Mouse (Mus musculus) adrenal gland, adult 2 months (tissue): ENCODE data around the gene Ncdn. TPM values are rescaled to one million over a fixed set of nuclear protein-coding genes. Genes with fewer than 3 reads are reported as not detected.

Experiments
- DNase-seq: peaks from one replicate; pipeline ENCODE4 v3.0.0; 2021
- long read RNA-seq: library from polyadenylated mRNA; stranded (forward); transcript quantifications from one replicate; pipeline ENCODE4 v2.0.0, GENCODE M21; 2021
- polyA plus RNA-seq: library from polyadenylated mRNA; depleted of rRNA; stranded (reverse); fragments of >200 nt; gene quantifications from 2 replicates; pipeline ENCODE4 v1.2.3, GENCODE M21; 2012; rRNA removed
- total RNA-seq, 2 experiments: library from RNA; stranded (reverse); gene quantifications; 2 replicates each; pipeline ENCODE4 v1.2.3; 2021

Ncdn gene
- total RNA-seq (10 to 100 TPM; 32.4 to 36.4 TPM), polyA plus RNA-seq (66.6 and 82.2 TPM in 2 replicates)
- long read RNA-seq, transcript Ncdn-201 (7 exons, 3,681 nt): major isoform, 19 of 46 reads
- long read RNA-seq, partial matches to known transcripts: 18 of 46 reads
- long read RNA-seq, other reads (novel, unspliced or antisense): 6 of 46 reads

DNA sequence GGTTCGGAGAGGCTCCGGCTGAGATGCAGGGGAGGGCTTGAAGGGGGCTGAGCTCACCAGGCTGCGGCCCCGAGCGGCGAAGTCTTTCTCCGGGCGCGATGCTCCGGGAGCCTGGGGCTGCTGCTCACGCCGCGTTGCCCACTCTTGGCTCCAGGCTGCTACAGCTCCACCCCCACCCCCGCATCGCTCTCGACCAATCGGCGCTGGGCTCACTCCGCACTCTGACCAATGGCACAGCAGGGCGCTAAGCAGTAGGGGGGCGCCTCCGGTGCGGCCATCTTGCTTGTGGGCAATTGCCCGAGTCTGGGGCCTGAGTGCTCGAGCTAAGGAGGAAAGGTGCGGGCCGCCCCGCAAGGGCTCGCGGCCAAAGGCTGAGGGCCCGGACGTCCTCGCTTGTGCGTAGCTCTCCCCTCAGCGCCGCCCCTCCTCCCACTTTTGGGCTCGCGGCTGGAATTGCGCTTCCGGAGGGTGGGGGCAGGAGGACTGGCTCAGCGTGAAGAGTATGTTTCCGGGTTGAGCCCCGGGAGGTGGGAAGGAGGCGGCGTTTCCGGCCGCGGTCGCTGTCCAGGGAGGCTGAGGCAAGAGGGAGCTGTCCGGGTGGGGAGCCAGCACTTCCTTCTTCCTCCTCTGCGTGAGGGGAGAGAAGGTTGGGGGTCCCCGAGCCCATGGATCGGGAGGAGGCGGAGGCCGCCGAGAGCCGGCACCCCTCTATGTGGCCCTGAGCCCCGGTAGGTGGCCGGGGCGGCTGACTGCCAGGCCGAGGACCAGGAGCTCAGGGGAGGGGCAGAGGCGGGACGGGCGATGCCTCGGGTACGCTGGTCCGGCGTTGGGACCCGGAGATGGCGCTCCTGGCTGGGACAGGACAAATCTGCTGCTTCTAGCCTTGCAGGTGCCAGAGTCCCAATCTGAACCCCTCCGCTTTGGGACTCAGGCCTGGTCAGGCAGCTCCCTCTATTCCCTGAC, at the start of gene Ncdn, which contains the start of gene AU040320:
TSS of gene Ncdn (minus strand) at position 171 of the 963 bp plus-strand sequence.
TSS of gene AU040320 (plus strand) at position 277 of the 963 bp plus-strand sequence.
- peak; percentile 98 for DNase-seq

DNA sequence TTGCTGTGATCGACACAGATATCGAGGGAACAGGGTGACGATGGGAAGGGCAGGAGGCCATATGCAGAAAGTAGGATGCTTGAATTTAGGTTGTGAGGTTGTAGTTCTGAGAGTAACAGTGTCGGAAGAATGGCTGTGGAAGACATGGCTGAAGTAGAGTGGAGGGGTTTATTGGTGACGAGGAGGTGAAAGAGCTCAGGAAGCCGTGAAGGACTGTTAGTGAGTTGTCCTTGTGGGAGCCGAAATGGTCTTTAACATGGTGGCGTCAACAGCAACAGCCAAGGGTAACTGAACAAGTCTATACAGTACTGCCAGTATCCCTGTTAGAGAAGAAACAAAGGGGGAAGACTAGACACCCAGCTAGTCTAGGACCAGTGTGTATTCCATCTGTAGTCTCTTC, 48.9 kb upstream of the Ncdn start:
- no peak for DNase-seq

DNA sequence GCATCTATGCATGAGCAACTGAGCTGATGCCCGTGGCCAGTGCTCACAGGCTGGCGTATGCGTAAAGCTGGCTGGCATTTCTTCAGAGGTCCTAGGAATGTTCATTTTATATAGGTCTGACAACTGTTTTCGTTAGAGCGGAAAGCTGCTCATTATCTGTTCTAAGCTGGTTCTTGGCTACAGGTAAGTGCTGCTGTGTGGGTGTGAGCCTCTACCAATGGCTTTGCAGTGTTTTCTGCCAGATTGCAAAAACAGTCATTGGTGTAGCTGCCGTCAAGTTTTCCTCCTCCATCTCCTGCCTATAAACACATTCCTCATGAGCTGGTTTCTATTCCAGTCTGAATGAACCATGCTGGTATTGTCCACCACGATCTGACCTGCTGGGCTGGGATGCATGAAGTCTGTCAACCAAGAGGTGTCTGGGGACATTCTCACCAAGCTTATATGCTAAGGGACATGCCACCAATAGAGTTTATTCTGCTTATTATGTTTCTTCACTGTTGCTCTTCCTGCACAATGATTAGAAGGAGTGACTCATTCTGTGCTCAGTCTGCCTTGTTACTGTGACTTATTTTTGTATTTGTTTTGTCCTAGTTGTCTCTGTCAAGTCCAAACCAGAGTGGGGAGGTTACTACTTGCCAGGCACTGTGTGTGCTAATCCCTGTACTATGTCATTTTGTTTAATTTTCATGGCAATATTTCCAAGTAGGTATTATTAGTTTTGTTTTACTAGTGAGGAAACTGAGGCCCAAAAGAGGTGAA, 39.3 kb upstream of the Ncdn start:
- no peak for DNase-seq

DNA sequence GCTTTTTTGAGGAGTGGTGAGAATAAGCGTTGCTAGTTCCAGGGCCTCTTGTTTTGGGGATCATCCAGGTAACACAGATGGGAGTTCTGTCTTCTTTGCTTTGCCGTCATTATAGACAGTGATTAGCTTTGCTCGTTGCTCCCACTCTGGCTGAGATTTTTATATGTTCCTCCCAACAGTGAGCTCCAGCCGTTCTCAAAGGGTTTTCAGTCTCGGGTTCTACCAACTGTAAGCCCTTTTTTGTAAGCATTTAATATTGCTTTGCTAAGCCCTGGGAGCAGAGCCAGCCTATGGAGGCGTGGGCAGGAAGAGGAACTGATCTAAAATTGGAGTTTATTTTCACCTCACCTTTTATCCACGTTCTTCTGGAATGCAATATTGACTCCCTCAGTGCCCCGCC, 29.8 kb upstream of the Ncdn start:
- no peak for DNase-seq

DNA sequence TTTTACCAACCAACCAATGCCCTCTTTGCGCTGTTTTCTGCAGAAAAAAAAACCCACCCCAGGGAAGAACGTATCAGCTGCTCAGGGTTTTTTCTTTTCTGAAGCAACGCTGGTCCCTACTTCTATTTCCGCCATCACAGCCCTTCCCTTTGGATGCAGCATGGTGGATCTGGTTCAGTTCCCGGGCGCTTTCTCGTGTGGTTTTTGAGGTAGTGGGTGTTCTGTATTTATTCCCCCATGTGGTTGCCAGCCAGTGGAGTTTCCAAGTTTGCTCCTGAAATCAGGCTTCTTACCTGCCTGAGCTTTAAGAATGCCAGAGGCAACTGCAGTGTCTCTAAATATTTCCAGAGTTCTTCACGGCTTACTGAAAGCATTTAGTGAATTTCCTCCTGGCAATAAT, 29.3 kb upstream of the Ncdn start:
- no peak for DNase-seq

DNA sequence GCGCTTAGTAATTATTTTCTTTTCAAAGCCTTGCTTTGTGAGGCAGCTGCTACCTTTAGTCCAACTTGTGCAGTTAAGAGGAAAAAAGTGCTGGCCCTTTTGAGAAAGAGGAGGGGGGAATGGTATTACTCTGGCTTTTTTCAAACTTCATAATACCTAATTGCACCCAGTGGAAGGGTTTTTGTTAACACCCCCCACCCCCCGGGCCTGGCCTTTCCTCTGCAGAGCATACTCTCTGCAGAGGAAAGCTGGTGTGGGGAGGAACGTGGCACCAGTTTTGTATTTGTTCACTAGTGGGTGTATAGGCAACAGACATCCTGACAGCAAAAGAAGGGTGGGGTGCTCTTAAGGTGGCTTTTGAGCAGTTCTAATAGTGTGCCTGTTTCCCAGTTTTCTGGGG, 28.6 kb upstream of the Ncdn start:
- no peak for DNase-seq

DNA sequence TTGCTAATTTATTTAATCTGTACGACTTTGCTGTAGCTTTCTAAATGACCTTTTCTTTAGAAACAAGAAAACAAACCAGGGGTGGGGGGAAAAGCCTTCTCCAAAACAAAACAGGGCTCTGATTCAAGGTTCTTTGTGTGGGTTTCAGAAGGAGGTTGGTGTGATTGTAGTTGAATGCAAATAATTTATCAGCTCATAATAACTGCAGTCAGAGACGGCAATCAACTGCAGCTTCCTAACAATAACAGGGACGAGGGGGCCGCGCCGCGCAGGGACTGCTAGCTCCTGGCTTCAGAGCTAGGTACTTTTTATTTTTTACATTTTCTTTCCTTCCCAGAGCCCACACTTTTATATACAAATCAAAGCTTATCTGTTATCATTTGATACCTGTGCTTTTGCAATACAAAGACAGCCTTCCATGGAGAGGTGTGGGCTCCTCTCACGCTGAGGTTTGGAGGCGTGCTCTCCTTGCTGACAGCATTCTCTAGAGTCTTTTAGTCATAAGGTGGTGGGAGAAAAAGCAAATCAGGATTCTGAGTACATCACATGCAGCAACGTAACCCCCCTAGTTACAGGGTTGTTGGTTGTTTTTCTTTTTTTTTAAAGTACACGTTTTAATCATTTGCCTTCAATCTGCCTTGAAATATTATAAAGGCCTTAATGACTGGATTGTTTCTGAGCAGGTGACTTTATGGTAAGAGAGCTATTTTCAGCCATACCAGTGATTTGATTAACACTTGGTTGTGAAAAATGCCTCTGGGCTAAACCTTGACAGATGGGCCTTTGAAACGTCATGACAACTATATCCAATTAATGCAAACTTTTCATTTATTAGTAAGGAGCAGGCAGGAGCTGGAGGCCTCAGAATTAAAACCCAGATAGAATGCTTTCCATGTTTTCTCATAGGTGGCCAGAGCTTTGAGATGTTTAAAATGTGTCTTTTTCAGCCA, 26.9 kb upstream of the Ncdn start:
- no peak for DNase-seq

DNA sequence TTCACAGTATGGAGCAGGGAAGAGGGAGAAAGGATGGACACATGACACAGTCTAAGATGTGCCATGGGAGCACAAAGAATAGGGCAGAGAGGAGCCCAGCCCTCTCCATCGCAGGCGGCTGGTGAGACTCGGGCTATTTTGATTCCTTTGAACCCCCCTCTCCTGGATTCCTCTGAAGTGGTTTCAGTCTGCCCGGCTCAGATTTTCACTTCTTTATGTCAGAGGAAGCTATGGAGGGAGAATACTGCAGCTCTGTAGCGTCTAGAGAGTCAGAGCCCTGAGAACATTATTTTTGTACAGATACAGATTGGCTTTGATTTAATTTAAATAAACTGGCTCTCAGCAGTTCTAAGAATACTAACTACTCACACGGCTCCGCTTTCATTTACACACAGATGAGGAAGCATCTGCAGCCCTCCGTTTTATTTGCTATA, 25.9 kb upstream of the Ncdn start:
- no peak for DNase-seq

DNA sequence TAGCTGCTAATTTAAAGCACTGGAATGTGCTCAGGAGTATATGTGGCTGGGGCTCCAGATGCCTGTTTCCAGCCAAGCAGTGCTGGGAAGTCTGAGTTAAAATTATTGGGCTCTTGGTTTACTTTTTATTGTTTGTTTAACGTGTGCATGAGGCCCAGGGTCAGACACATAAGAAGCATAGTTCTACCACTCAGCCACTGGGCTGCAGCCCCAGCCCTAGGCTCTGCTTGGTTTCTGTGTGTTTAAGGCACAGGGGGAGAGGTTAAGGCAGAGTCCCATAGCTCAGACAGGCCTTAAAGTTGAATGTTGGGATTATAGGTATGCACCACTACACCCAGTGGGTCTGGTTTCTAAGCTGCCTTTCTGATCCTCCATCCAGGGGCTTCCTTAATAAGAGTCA, 21.9 kb upstream of the Ncdn start:
- no peak for DNase-seq

DNA sequence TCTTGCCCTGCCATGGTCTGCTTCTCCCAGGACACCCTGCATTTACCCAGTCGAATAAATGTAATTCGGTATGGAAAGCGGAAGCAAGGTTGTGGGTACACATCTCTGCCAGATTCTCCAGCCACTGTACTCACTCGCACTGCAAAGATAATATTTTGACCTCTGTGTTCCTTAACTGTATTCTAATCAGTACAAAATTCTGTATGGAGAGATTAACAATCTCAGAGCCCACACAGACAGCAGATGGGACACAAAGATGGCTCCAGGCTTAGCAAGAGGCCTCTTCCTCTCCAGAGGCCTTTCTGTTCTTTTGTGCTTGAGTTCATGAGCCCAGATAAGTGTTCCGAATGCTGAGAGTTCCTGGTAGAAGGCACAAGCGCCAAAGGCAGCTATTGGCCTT, 20.6 kb upstream of the Ncdn start:
- DNase-seq: no peak

DNA sequence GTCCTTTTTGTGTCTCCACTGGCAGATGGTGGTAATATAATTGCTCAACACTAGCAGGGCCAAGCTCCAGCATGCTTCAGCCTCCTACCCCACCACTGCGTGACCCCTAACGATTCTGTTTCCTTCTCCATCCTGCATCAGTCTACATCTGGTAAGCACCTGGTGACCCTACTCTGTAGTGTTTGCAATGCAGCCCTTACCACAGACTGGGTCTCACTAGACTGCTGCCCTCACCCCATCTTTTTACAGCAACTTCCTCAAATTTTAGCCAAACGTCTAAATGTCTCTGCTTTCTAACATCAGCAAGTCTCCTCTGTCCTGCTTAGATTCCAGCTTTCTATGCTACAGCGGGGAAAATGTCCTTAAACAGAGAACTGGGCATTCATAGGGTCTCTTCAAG, 17.6 kb upstream of the Ncdn start:
- no peak for DNase-seq

DNA sequence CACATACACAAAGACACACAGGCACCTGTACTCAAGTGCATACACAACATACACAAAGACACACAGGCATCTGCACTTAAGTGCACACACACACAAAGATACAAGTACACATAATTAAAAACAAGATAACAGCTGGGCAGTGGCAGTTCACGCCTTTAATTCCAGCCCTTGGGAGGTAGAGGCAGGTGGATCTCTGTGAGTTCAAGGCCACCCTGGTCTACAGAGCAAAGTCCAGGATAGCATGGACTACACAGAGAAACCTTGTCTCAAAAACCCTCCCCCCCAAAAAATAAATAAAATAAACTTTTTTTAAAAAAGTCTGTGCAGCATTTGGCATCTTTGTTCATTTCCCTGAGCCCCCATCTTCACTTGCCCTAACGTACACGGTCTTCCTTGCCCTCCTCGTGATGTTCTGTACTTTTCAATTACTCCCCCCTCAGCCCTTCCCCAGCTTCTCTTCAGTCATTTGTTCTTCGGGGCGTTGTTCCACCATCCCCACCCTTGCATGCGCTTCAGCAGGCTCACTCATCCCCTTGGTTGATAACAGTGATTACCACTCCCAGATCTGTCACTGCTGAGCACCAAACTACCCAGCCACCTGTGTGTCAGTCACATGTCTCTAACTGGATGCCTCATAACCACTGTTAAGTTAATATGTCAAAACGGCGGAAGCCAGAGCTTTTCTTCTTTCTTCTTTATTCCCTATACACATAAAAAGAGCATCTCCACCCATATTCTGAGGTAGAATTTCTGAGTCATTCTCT, 16.7 kb upstream of the Ncdn start:
- DNase-seq: no peak

DNA sequence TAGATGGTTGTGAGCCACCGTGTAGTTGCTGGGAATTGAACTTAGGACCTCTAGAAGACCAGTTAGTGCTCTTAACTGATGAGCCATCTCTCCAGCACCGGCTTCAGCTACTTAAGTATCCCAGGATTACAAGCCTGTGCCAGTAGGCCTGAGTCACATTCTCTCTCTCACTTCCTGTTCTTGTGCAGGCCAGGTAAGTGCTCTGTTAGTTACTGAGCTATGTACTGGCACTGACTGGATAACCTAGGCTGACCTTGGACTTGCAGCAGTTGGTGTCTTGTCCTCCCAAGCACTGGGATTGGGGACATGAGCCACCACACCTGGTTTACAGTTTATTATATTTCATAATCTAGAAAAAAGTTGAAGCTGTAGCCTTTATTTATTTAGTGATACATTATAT, 10.2 kb upstream of the Ncdn start:
- DNase-seq: no peak

DNA sequence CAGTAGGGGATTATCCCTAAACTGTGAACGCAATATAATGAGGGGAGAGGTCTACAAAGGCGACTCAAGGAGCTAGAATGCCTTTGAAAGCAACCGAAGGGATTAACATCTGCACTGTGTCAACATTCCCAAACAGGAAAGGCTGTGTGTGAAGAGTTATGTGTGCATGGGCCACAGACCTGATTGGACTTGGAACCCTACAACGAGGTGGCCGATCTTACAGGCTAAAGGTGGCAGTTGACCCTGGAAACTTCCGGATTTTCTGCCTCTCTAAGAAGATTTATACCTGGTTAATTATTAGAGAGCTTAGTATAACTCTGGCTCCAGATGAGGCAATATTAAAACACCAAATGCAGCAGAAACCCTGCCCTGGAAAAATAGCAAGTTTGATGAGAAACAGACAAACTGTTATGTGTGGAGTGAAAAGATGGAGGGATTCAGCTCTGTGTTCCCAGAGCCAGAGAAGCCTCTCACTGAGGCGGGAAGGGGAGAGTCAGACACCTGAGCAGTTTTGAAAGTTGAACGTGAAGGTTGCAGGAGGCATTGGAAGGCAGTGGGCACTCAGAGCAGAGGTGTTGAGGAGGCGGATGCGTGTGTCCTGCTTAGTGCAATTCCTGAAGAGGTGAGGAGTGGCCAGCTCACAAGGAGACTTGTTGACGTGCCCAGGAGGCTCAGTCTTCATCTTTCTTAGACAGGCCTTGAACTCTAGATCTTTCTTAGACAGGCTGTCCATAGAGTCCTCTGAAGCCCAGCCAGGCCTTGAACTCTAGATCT, 9.5 kb upstream of the Ncdn start:
- DNase-seq: no peak

DNA sequence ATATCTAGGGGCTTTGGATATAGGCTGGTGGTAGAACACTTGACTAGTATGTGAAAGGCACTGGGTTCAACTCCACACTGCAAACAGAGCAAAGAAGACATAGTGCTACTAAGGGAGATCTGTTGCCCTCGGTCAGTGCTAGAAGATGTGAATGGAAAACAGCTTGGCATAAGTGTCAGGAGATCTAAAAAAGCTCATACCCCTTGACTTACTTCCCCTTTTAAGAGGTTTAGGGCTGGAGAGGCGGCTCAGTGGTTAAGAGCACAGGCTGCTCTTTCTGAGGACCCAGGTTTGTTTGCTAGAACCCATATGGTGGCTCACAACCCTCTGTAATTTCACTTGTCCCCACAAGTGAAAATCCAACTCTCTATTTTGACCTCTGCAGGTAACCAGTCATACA, 6.2 kb upstream of the Ncdn start:
- DNase-seq: no peak

DNA sequence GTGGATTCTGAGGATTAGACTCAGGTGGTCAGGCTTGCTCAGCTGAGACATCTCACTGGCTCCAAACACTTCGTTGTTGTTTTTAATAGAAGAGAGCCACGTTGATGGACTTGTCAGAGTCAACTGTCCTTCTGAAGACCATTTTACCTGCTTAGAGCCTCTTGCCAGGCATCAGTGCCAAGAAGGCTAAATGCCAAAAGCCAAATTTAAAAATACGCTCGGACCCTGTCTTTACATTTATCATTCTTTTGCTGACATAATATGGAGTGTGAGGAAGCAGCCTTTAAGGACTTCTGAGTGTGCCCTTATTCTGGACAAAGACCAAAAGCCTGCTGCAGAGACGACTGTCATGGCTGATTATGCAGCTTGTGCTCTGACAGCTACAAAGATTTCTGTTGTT, 5.1 kb upstream of the Ncdn start:
- no peak for DNase-seq

DNA sequence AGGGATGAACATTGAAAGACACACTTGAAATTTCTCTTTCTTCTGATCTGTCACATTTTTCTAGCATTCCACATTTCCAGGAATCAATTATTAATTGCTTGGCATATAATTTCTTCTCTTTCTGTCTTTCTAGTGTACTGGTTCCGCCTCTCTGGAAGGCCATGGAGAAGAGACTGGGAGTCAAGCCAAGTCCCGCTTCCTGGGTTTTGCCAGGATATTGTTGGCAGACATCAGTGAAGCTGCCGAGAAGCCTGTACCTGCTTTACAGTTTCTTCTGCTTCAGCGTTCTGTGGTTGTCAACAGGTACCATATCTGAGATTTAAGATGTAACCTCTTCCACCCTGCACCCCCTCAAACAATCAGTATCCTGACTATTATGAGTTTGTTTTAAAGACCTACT, 3.5 kb upstream of the Ncdn start:
- peak; percentile 64 for DNase-seq

DNA sequence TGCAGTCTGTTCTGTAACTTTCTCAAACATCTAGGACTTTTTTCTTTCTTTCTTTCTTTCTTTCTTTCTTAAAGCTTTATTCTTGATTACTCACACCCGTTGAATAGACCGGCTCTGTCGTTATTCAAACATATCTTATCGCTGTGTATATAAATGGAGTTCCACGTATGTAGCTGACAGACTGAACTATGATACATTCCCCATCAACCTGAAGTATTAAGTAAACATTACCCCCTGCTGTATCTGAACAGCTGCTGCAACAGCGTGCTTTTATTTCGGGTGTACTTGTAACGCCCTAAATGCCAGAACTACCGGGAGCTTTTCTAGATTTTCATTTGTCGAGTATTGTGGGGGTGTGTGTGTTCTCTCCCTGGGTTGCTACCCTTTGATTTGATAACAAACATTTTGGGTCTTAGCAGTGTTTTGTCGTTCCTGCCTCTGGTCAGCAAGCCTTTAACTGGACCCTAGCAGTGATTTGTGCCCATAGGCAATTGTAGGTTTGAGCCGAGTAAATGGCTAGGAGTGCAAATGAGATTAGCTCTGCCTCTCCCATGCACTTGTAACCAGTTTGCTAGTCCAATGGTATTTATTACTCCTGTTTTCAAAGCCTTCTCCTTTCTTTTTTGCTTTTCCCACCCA, 1.6 kb upstream of the Ncdn start:
- no peak for DNase-seq

DNA sequence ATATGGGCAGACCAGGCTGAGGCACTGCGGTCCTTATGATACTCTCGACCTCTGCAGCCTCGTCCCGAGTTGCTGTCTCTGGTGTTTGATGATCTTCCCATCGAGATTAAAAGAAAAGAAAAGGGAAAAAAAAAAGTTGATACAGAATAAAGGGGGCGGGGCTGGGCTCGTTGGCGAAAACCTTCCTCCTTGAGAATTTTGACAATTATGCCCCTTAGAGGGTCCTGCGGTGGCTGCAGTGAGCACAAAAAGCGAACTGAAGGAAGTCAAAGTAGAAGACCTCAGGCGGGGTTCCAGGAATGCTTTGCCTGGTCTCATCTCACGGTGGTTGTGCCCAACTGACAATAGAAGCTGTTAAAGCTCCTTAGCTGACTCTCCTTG, 983 bp upstream of the Ncdn start:
- DNase-seq: no peak
